Mouse (Mus musculus): ENCODE results near the gene Nlrc5.
"Not testable (repeated sequence)": the region's sequence is repeated elsewhere in the genome, so short reads cannot be mapped to it uniquely, and the experiment has no call there.

DNA sequence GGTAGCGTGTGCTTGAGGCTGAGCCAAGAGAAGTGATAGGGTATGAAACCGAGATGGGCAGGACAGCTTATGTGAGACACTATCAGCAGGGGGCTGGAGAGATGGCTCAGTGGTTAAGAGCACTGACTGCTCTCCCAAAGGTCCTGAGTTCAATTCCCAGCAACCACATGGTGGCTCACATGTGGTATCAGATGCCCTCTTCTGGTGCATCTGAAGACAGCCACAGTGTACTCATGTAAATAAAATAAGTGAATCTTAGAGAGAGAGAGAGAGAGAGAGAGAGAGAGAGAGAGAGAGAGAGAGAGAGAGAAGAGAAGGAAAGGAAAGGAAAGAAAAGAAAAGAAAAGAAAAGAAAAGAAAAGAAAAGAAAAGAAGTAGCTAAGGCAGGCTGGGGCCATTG is 34.2 kb upstream of the Nlrc5 start:
- TF ChIP-seq POLR2A (IDR thresholded peaks at IDR 0.05; ENCODE audit: insufficient read depth, low read length); CTCF (IDR thresholded peaks at IDR 0.05; ENCODE audit: low read depth, low read length); EP300 (IDR thresholded peaks at IDR 0.05; ENCODE audit: insufficient read depth, low read depth, low read length): not testable (repeated sequence)
